Mouse (Mus musculus): ENCODE results near the gene Ccdc81.

DNA sequence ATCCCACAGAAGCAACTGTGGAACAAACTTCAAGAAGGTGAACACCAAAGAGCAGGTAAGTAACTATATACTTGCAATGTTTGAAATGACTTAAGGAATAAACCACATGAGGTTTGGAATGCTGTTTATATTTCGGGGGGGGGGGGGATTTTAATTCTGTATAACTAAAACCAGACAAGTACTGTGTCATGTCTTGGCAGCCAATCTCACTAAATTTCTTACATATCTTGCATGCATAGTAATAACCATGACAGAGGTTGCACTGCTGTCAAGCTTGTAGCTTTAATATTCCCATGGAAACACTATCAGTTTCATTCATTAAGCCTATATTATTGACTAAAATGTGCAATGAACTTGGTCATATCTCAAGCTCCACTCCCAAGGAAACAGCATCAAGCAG lies 48.2 kb downstream of the Ccdc81 start:
- TF ChIP-seq CTCF (IDR thresholded peaks at IDR 0.05; ENCODE audit: extremely low read depth, insufficient read depth, insufficient read length, insufficient replicate concordance) (no peak), POLR2A (IDR thresholded peaks at IDR 0.05; ENCODE audit: low read depth, low read length) (no peak)
